Mouse (Mus musculus): Measurements from ENCODE around the gene Lrrc4.

GRCm38 (mm10) chr6:28833380-28833822, 1.9 kb upstream of the Lrrc4 start:
- TF ChIP-seq POLR2A (IDR thresholded peaks at IDR 0.05; ENCODE audit: insufficient read depth, low read length) (no peak), CTCF (IDR thresholded peaks at IDR 0.05; ENCODE audit: low read depth, low read length) (no peak), EP300 (IDR thresholded peaks at IDR 0.05; ENCODE audit: insufficient read depth, low read depth, low read length) (no peak)

Measured in ES-Bruce4 (cell line).